In the genomic region with DNA sequence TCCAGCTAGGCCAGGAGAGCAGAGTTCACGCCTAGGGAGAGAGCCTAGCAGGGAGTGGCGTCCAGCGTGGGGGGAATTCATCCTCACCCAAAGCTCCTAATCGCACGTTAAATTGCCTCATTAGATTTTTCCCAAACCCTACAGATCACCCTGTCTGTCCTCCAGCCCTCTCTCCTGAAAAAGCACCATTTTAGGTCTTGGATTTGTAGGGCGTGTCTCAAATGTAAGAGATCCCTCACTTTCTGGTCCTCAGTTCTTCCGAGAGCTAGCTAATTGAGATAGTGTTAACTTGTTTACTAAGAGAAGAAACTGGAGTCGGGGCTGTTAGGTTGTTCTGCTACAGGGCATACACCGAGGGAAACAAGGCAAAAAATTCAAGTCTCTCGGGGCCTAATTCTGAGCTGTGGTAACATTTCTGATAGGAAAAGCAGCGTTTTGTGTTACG, we compare ENCODE assay signal across 8 mouse cellular contexts. TPM values are rescaled to one million over a fixed set of nuclear protein-coding genes. Genes with fewer than 3 reads are reported as not detected.
DNase-seq lines count a peak whose midpoint lies in the region; ATAC-seq and TF ChIP-seq lines count a peak whose summit lies in the region.

No protein-coding gene starts in this region.

- peaks cover 16% of the 10 kb centered on the region for H3K4me1 ChIP-seq in embryonic facial prominence, embryonic 10.5 days
- peaks cover 10% of the 10 kb centered on the region; the same call in 1 of the 2 replicates for H3K4me1 ChIP-seq in hindbrain, postnatal 0 days (ENCODE audit: insufficient read depth, low read length)
- peaks cover 17% of the 10 kb centered on the region for H3K4me1 ChIP-seq in neural tube, embryonic 13.5 days (replicated peaks)

- ATAC-seq in hindbrain, postnatal 0 days: no peak
- ATAC-seq in neural tube, embryonic 13.5 days (ENCODE audit: low read depth): no peak; the same call in 1 of the 2 replicates

- peaks cover 41% of the 10 kb centered on the region for H3K36me3 ChIP-seq in embryonic facial prominence, embryonic 10.5 days (replicated peaks)
- peaks cover 27% of the 10 kb centered on the region for H3K36me3 ChIP-seq in hindbrain, postnatal 0 days (ENCODE audit: insufficient read depth, low read length)
- H3K36me3 ChIP-seq in neural tube, embryonic 13.5 days: peaks cover 36% of the 10 kb centered on the region

- DNase-seq in left cerebral cortex, adult 2 months (ENCODE audit: extremely low spot score in 1 of 2, low spot score in 2 of 2): no peak
- no peak for DNase-seq in left cerebral cortex, postnatal 36 days (ENCODE audit: low spot score in 2 of 2)
- DNase-seq in embryonic facial prominence, embryonic 10.5 days (ENCODE audit: low spot score): no peak
- DNase-seq in hindbrain, postnatal 0 days (ENCODE audit: low spot score): peak; percentile 29
- DNase-seq in frontal cortex, postnatal 10 days (ENCODE audit: low spot score in 2 of 2): no peak
- DNase-seq in left cerebral cortex, postnatal 10 days (ENCODE audit: extremely low spot score in 1 of 2, low spot score in 2 of 2): no peak
- no peak for DNase-seq in right cerebral cortex, adult 2 months (ENCODE audit: low spot score in 2 of 2)

- peak overlapping the region; percentile 98 for H3K9ac ChIP-seq in hindbrain, postnatal 0 days (replicated peaks; ENCODE audit: low read length)
- H3K9ac ChIP-seq in neural tube, embryonic 13.5 days: peak overlapping the region; percentile 92

- H3K4me2 ChIP-seq in hindbrain, postnatal 0 days (ENCODE audit: low read depth, low read length): peak overlapping the region; percentile 82
- peak overlapping the region; percentile 72 for H3K4me2 ChIP-seq in neural tube, embryonic 13.5 days

- H3K9me3 ChIP-seq in embryonic facial prominence, embryonic 10.5 days: peaks cover 3% of the 10 kb centered on the region; the same call in 1 of the 2 replicates
- no peaks in the 10 kb centered on the region for H3K9me3 ChIP-seq in hindbrain, postnatal 0 days (ENCODE audit: low read length)
- H3K9me3 ChIP-seq in neural tube, embryonic 13.5 days: no peaks in the 10 kb centered on the region

- peak overlapping the region; percentile 89 for H3K4me3 ChIP-seq in left cerebral cortex, adult 2 months
- peak overlapping the region; percentile 78 for H3K4me3 ChIP-seq in embryonic facial prominence, embryonic 10.5 days
- H3K4me3 ChIP-seq in hindbrain, postnatal 0 days (ENCODE audit: low read length): peak overlapping the region; percentile 83
- peak overlapping the region; percentile 67 for H3K4me3 ChIP-seq in neural tube, embryonic 13.5 days

- 16% methylated on average over 12 of the region's 12 CpGs for WGBS in embryonic facial prominence, embryonic 10.5 days
- 12% methylated on average over 12 of the region's 12 CpGs for WGBS in hindbrain, postnatal 0 days
- WGBS in neural tube, embryonic 13.5 days: 17% methylated on average over 12 of the region's 12 CpGs

- intact Hi-C loops in left cerebral cortex, adult 2 months (cut with DNase I): loop anchor here (1.0 to 2.0 kb wide), 3 partner anchors 21 to 65 kb away; a partner anchor contains a TSS
- intact Hi-C loops in left cerebral cortex, postnatal 36 days (cut with DNase I): loop anchor here (2.0 kb wide), 1 partner anchor 65 kb away; no protein-coding TSS in a partner anchor
- intact Hi-C loops in left cerebral cortex, postnatal 10 days (cut with DNase I): no loop called here

- H3K27ac ChIP-seq in left cerebral cortex, adult 2 months: peak overlapping the region; percentile 97
- H3K27ac ChIP-seq in embryonic facial prominence, embryonic 10.5 days (replicated peaks): peak overlapping the region; percentile 97
- peak overlapping the region; percentile 96 for H3K27ac ChIP-seq in hindbrain, postnatal 0 days
- H3K27ac ChIP-seq in neural tube, embryonic 13.5 days (replicated peaks): peak overlapping the region; percentile 96

- no peak for TF ChIP-seq CTCF in left cerebral cortex, adult 2 months (IDR thresholded peaks at IDR 0.05)
- TF ChIP-seq CTCF in hindbrain, postnatal 0 days (IDR thresholded peaks at IDR 0.05; ENCODE audit: low read depth): no peak

- H3K27me3 ChIP-seq in embryonic facial prominence, embryonic 10.5 days (replicated peaks; ENCODE audit: low read depth, poor library complexity, severe bottlenecking): no peaks in the 10 kb centered on the region
- H3K27me3 ChIP-seq in hindbrain, postnatal 0 days (ENCODE audit: insufficient read depth, low read length): no peaks in the 10 kb centered on the region
- H3K27me3 ChIP-seq in neural tube, embryonic 13.5 days: no peaks in the 10 kb centered on the region

RNA-seq across cellular contexts. Expression of a gene that starts 0.6 kb away (rescaled TPM):
- 10 to 100 TPM; 53.6 to 60.3 TPM for total RNA-seq in left cerebral cortex, adult 2 months (2021)
- 10 to 100 TPM; 60.2 to 64.9 TPM for total RNA-seq in left cerebral cortex, postnatal 36 days (2021)
- 115 and 127 TPM in 2 replicates for polyA plus RNA-seq in embryonic facial prominence, embryonic 10.5 days (2016; fragmentation: Nextera tagmentation; extraction: Ambion mirVana)
- total RNA-seq in hindbrain, postnatal 0 days (2014; rRNA removed): 110 and 122 TPM in 2 replicates
- 107 and 109 TPM in 2 replicates for polyA plus RNA-seq in hindbrain, postnatal 0 days (2015; fragmentation: Nextera tagmentation; extraction: Ambion mirVana)
- polyA plus RNA-seq in neural tube, embryonic 13.5 days (2015; fragmentation: Nextera tagmentation; extraction: Ambion mirVana): 140 and 143 TPM in 2 replicates
- total RNA-seq in left cerebral cortex, postnatal 10 days (2021): 10 to 100 TPM; 64.1 to 71.1 TPM

RNA-seq across cellular contexts. Expression of a gene that starts 20.4 kb away (rescaled TPM):
- 10 to 100 TPM; 44.7 to 49.2 TPM for total RNA-seq in left cerebral cortex, adult 2 months (2021)
- total RNA-seq in left cerebral cortex, postnatal 36 days (2021): 10 to 100 TPM; 44.7 to 48.0 TPM
- polyA plus RNA-seq in embryonic facial prominence, embryonic 10.5 days (2016; fragmentation: Nextera tagmentation; extraction: Ambion mirVana): 13.1 and 13.6 TPM in 2 replicates
- total RNA-seq in hindbrain, postnatal 0 days (2014; rRNA removed): 19.6 and 22.1 TPM in 2 replicates
- polyA plus RNA-seq in hindbrain, postnatal 0 days (2015; fragmentation: Nextera tagmentation; extraction: Ambion mirVana): 13.6 and 14.6 TPM in 2 replicates
- 12.2 and 12.4 TPM in 2 replicates for polyA plus RNA-seq in neural tube, embryonic 13.5 days (2015; fragmentation: Nextera tagmentation; extraction: Ambion mirVana)
- 10 to 100 TPM; 31.6 to 38.5 TPM for total RNA-seq in left cerebral cortex, postnatal 10 days (2021)

RNA-seq across cellular contexts. Expression of a gene that starts 58.6 kb away (rescaled TPM):
- total RNA-seq in left cerebral cortex, adult 2 months (2021): 100 to 1,000 TPM; 111 to 116 TPM
- 100 to 1,000 TPM; 122 to 123 TPM for total RNA-seq in left cerebral cortex, postnatal 36 days (2021)
- polyA plus RNA-seq in embryonic facial prominence, embryonic 10.5 days (2016; fragmentation: Nextera tagmentation; extraction: Ambion mirVana): 874 and 878 TPM in 2 replicates
- 152 and 160 TPM in 2 replicates for total RNA-seq in hindbrain, postnatal 0 days (2014; rRNA removed)
- polyA plus RNA-seq in hindbrain, postnatal 0 days (2015; fragmentation: Nextera tagmentation; extraction: Ambion mirVana): 230 and 234 TPM in 2 replicates
- 298 and 333 TPM in 2 replicates for polyA plus RNA-seq in neural tube, embryonic 13.5 days (2015; fragmentation: Nextera tagmentation; extraction: Ambion mirVana)
- total RNA-seq in left cerebral cortex, postnatal 10 days (2021): 100 to 1,000 TPM; 144 to 146 TPM
